Mouse (Mus musculus) liver, adult (tissue): ENCODE measurements around the gene Fam98a.

Experiments
- GATA4 ChIP-seq: IDR thresholded peaks from 2 replicates; pipeline ENCODE4 v1.6.1; 2014; ENCODE audit warnings: mild to moderate bottlenecking, low read length; ENCODE audit not compliant: insufficient replicate concordance

Fam98a gene

DNA sequence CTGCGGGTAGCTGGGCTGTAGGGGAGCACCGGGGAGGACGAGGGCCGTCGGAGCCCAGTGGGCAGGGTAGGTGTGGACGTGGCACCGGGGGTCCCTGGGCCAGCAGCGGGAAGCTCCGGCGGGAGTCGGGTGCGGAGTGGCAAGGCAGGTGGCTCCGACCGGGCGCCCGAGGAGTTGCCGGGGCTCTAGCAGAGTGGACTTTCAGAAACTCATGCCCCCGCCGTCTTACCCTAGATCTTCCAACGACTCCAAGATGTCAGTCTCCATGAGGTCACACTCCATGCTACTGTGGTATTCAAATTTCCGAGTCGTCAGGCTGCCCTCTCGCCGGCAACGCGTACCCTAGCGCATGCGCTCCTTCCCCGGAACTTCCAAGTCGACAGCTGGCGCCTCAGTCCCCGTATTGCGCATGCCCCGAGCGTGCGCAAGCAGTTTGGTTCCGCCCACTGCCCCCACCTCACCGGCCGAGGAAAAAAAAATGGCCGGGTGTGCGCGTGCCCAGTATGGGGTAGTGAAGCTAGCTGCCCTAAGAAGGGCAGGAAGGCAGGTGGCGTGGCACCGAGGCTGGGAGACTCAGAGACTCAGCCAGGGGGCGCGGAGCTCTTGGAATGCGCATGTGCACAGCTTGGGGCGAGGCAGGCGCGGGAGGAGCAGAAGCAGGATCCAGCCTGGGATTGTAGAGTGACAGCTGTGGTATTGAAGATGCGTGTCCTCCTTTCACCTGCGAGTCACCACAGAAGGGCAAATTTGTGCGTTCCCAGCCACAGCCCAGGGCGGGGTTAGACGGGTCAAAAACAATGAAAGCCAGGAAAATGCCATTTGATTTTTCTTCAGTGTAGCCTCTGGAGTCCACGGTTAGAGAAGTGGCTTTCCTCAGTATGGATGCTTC is at the start of gene Fam98a:
Gene Fam98a (minus strand): TSS at position 435 of the 889 bp plus-strand sequence.
- TF ChIP-seq GATA4, result no peak

DNA sequence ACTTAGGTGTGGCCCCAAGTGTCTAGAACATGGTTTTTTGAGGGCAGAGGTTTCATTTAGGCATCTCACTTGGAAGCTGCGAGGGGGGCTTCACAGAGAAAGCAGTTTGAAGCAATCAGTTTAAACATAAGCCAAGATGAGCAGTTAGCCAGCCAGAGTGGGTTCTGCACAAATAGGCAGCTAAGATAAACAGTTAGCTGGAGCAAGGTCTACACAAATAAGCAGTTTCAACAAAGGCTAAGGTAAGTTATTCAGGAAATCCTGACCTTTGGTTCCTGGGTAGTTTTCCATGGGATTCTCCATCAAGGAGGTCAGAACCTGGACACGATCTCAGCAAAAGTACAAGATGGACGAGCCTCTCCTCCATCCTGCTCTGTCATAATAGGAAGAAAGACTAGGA is 46.9 kb upstream of the Fam98a start:
- no peak for TF ChIP-seq GATA4

DNA sequence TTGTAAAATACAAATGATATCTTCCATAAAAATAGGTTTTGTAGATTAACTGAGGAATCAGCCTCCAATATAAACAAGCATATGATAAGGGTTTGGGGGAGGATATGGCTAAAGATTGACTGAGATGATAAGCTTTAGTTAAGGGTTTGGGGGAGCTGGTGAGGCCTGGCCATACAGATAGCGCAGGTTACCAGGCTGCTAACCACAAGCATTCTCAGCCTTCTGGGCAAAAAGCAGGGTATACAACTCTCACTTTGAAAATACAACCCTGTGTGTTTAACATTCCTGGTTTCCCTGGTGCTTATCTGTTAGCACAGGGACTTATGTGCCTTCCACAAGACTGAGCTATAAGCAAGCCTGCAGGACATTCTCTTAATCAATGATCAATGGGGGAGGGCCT is 31.0 kb upstream of the Fam98a start:
- no peak for TF ChIP-seq GATA4

DNA sequence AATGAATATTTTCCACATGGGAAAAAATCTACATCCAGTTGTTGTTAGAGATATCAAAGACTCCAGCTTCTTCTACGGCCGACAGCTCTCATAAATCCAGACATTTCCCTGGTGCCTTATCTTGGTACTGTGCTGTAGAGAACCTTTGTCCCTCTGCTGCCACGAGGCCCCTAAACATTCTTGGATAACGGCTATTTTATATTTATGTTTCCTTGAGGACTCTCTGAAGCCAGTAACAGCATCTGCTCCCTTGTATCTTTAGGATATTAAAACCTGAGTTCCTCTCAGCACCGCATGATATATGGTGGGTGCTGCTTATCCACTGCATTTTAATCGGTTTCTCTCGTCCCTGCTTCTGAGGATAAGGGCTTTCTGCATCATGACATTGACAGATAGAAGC is 23.9 kb upstream of the Fam98a start:
- no peak for TF ChIP-seq GATA4

DNA sequence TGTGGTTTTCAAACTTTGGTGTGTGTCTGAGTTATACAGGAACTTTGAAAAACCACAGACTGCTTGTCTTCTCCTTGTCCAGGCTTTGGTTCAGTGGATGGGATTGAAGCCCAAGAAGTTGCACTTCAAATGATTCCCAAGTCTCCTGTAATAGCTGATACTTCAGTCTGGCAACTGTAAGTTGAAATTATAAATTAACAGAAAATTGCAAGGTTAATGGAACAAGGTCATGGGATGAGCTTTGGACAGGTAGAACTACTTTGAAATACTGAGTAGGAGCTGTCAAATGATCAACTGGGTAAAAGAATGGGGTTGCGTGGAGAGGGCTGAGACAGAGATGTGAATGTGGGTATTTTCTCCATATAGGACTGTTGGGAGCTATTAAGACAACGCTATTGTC is 6.3 kb upstream of the Fam98a start:
- no peak for TF ChIP-seq GATA4

DNA sequence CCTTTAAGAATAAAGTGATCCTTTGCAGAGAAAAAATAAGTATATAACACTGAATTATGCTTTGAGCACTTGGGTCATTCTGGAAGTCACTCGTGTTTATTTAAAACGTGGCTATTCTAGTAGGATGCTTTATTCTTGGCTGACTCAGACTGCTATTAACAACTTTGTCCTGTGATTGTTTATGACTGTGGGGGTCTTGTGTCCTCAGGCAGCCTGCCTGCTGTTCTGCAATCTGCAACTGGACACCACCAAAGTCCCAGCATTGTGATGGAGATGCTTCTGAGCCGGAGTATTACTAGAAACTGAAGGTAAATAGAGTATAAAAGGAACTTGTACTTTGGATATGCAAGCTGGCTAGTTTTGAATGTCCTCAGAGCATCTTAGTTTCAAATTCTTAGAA is 5.3 kb upstream of the Fam98a start:
- TF ChIP-seq GATA4, result no peak

DNA sequence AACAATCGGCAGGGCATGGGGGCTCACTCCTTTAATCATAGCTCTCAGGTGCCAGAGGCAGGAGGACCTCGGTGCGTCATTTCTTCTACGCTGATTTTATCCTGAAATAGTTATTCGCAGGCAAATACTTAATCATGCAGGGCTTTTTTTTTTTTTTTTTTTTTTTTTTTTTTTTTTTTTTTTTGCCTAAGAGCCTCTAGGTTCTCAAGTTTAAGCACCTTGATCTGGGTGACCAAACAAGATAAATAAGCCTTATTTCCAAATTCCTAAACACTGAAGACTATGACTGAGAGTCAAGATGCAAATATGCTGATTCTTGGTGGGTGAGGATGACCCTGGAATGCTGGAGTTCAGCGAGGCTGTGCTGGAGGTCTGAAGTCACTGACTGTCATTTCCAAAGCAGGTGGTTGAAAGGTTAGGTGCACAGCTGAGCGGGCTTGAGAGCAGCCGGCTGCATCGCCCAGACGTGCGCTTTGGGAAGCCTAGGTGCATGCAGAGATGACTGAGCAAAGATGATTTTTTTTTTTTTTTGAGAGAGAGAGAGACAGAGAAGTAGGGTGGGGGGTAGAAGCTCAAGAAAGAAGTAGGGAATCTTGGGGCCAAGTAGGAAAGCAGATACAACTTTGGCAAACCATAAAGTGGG is 854 bp downstream of the Fam98a start:
- TF ChIP-seq GATA4, result no peak

DNA sequence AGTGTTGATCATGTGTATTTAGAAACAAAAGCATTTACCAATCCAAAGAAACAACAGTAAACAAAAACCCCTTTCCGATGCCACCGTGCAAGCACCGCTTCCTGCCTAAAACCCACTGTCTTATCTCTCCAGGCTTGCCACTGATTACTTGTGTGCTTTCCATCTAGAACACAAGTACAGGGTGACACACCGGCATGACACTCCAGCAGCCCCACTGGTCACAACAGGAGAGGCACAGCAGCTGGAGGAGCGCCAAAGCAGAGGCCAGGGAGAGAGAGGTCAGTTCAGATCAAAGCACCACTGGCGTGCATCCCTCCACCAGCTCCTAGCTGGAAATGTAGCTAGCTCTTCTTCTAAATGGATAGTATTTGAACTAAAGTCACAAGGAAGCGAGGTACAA is 7.5 kb downstream of the Fam98a start:
- no peak for TF ChIP-seq GATA4

DNA sequence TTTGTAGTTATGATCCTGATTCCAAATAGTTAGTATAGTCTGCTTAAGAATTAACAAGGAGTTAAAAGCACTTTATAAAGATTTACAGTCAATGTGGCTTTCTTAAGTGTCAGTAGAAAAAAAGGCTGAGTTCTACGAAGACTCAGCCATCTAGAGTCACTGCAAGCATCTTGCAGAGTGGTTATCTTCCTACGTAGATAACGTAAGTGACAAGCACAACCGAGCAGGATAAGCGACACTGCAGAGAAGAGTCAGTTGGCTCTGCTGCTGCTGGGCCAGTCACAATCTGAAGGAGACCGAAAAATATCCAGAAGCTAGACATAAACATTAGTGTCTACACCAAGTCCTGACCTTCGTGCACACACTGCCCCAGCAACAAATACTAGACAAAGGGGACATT is 8.3 kb downstream of the Fam98a start:
- TF ChIP-seq GATA4, result no peak

DNA sequence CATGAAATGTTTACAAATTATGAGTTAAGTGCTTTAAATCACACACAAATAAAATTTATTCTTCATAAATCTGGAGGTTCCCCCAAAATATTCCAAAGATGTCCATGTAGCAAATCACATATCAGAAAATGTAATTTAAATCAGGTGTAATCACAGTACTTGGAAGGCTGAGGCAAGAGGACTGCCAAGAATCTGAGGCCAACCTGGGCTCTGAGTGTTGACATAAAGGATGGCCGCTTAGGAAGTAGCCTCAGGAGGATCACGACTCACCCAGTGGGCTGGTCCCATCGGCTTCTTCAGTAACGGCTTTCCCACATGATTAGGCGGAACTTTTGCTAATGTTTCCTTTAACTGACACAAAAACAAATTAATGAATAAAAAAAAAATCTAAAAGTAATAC is 11.9 kb downstream of the Fam98a start:
- no peak for TF ChIP-seq GATA4

DNA sequence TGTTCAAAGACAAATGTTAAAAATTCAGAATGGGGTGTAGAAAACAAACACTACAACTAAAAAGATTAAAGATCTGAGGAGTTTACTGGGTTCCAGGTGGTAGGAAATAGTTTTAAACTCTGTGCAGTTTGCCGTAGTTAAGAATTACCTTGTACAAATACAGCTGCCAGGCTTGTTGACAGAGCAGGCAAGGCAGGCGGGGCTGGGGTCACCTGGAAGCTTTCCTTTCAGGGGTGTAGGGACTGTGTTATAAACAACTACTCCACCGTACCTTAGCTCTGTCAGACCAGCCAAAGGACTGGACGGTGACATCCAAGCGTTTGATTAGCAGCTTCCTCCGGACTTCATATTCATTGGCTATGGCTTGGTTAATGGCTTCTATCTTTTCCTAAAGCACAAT is 12.6 kb downstream of the Fam98a start:
- no peak for TF ChIP-seq GATA4

DNA sequence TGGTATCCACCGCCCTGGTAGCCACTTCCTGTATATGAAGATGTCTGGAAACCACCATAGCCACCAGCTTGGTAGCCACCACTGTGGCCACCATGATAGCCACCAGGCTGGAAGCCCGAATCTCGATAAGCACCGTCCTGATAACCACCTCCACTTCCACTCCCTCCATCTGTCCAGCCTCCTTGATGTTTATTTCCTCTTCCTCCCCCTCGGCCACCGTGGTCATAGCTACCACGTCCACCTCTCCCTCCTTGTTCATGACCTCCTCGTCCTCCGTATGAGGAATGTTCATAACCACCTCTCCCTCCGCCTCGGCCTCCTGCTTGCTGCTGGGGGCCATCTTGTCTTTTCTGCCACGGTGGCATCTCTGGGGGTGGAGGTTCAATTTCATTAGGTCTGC is 13.3 kb downstream of the Fam98a start:
- no peak for TF ChIP-seq GATA4

DNA sequence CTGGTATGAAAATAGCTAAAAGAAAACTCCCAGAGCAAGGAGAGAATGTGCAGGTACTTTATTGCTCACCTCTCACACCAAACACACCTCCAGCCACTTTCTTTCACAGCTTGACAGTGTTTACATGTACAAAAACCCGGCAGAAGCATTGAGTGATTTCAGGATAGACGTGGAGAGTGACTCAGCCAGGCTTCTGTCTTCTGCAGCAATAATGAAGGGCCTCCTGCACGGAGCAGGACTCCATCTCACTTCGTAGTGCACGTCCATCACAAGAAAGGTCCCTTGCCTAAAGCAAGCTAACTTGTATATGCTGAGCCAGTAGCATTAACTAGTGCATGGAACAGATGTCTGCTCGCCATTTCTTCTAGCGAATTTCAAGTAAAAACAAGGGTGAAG is 14.7 kb downstream of the Fam98a start:
- TF ChIP-seq GATA4, result no peak

DNA sequence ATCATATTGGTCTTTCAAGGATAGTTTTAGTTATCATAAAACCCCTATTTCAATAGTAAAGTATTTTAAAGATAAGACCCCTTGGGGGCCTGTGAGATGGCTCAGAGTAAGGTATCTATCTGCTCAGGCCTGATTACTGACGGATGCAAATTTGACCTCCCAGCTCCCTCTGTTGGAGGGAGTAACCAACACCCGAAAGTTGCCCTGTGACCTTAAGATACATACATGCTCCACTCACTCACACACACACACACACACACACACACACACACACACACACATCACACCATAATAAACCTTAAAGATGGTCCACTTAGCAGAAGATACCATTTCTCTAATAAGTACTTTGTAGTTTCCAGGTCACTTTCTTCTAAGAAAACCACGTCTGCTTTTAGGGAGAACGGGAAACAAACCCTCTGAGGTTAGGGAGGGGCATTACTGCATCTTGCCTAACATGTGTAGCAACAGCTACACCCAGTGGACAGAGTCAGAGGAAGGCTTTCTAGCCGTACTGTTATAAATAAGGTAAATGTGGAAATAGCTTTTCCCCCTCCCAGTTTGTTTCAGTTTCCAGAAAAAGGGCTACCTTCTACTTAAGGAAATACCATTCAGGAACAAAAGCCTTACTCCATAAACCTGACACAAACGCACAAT is 15.2 kb downstream of the Fam98a start:
- TF ChIP-seq GATA4, result no peak

DNA sequence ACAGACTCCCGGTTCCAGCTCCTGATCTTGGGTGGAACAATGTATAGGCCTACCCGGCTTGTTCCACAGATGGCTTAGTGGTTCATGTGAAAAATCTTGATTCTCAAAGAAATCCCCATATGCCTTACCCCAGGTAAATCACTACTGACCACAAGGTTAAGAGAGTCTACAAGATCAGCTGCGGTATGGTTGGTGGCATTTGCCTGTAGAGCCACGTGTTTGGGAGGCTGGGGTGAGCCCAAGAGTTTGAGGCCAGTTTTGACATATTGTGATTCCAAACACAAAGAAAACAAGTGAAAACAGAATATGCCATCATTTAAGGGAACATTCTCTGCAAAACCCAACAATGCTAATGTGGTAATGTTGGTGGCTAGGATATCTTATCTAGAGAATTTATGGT is 16.1 kb downstream of the Fam98a start:
- no peak for TF ChIP-seq GATA4

DNA sequence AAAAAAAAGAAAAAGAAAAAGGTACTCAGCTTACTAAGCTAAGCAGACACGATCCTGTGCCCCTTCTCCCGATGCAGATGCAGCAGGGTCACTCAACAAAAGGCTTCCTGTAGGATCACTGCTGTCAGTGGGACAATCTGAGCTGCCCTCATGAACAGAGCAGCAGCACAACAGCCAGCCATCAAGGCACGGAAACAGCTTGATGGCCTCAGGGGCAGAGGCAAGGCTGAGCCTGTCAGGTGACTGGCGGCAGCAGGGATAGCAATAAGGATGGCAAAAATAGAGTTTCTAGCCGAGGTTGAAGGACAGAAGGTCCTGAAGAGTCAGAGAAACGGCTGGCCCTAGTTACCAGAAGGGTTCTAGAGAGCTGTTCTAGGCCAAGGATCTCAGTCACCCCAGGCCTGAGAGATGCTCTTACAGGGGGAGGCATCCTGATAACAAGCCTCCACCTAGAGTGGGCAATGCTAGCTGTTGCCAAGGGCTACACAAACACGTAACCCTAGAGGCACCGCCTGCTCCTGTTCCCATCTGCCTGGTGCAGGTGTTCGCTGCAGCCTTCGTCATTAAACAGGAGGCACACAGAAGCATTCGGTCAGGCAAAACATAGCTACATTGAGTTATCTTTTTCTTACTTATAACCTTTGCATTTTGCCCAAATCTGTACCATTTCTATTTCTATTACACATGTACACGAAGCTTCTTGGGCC is 17.3 kb downstream of the Fam98a start:
- no peak for TF ChIP-seq GATA4

DNA sequence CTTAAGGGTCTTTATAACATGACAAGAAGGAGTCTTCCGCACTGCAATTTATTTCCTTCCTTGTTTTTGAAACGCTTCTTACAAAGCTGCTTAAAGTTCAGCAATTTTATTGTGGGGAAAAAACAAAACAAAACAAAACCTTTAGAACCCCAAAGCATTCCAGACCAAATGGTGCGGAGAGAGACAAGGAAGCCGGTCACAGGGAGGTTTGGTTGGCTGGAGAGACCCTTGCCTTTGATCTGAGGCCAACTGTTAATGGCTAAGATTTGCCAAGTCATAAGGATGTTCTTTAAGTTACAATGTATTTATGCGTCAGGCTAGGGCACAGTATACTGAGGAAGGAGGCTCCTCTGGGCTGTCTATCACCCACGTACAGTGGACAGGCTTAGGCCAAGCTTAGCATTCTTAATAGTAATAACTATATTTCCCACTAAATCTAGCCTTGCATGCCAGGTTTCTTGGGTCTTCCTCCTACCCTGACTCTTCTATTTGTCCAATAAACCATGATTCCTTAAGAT is 19.2 kb downstream of the Fam98a start:
- no peak for TF ChIP-seq GATA4
